Mouse (Mus musculus) thymus, postnatal 36 days (tissue): ENCODE measurements at regions not wholly inside any gene's neighbourhood (a gene's known extent, or its start where the extent isn't known, plus 50 kb on each side); places are given as distances from the start of the nearest gene placed in this dataset.

ENCODE experiments used
- DNase-seq, 2 experiments: peaks; one replicate each; pipeline ENCODE4 v3.0.0; 2022; ENCODE audit warnings: mixed read lengths in 2 of 2

- DNase-seq, result no peak
Measured at GRCm38 (mm10) chr2:48409876-48410275, 404.0 kb upstream of the Acvr2a start.

GRCm38 (mm10) chr2:48411392-48411791 is 402.5 kb upstream of the Acvr2a start:
- DNase-seq, result no peak

GRCm38 (mm10) chr2:48412683-48413440 is 401.0 kb upstream of the Acvr2a start:
- DNase-seq, result peak in 1 of 2 experiments; percentile 12

- DNase-seq, result no peak
Measured at GRCm38 (mm10) chr2:48414596-48415481, 399.1 kb upstream of the Acvr2a start.

GRCm38 (mm10) chr2:48416207-48416750 is 397.6 kb upstream of the Acvr2a start:
- no peak for DNase-seq

- no peak for DNase-seq
Measured at GRCm38 (mm10) chr2:48417000-48417596, 396.8 kb upstream of the Acvr2a start.

- DNase-seq, result no peak
Measured at GRCm38 (mm10) chr2:48420791-48421190, 393.1 kb upstream of the Acvr2a start.

- no peak for DNase-seq
Measured at GRCm38 (mm10) chr2:48423861-48424442, 390.0 kb upstream of the Acvr2a start.

- DNase-seq, result no peak
Measured at GRCm38 (mm10) chr2:48424562-48424961, 389.3 kb upstream of the Acvr2a start.

GRCm38 (mm10) chr2:48425200-48426090 is 388.5 kb upstream of the Acvr2a start:
- DNase-seq, result no peak

- DNase-seq, result no peak
Measured at GRCm38 (mm10) chr2:48432545-48432944, 381.4 kb upstream of the Acvr2a start.

GRCm38 (mm10) chr2:48441296-48441990 is 372.5 kb upstream of the Acvr2a start:
- no peak for DNase-seq

GRCm38 (mm10) chr2:48441991-48442544 is 371.8 kb upstream of the Acvr2a start:
- DNase-seq, result no peak

- no peak for DNase-seq
Measured at GRCm38 (mm10) chr2:48445898-48446604, 367.9 kb upstream of the Acvr2a start.

GRCm38 (mm10) chr2:48446617-48447016 is 367.3 kb upstream of the Acvr2a start:
- no peak for DNase-seq

GRCm38 (mm10) chr2:48449165-48449842 is 364.6 kb upstream of the Acvr2a start:
- DNase-seq, result no peak

- no peak for DNase-seq
Measured at GRCm38 (mm10) chr2:48456072-48457040, 357.6 kb upstream of the Acvr2a start.

- no peak for DNase-seq
Measured at GRCm38 (mm10) chr2:48457117-48457516, 356.8 kb upstream of the Acvr2a start.
